Mouse (Mus musculus) heart, adult 2 months (tissue): ENCODE measurements around the gene Pik3ip1.

Experiments
- CTCF ChIP-seq: fragments of 200-600 bp; IDR thresholded peaks from 2 replicates; pipeline ENCODE4 v1.8.1; 2022; ENCODE audit warnings: antibody characterized with exemption, mild to moderate bottlenecking, moderate library complexity
- EP300 ChIP-seq: fragments of 200-500 bp; IDR thresholded peaks from 2 replicates; pipeline ENCODE4 v1.6.1; 2011; ENCODE audit warnings: low read depth, low read length, control low read depth; ENCODE audit not compliant: insufficient read depth
- POLR2A ChIP-seq: fragments of 200-500 bp; IDR thresholded peaks from 2 replicates; pipeline ENCODE4 v1.6.1; 2011; ENCODE audit warnings: mild to moderate bottlenecking, low read depth, low read length, control low read depth; ENCODE audit not compliant: insufficient read depth

DNA sequence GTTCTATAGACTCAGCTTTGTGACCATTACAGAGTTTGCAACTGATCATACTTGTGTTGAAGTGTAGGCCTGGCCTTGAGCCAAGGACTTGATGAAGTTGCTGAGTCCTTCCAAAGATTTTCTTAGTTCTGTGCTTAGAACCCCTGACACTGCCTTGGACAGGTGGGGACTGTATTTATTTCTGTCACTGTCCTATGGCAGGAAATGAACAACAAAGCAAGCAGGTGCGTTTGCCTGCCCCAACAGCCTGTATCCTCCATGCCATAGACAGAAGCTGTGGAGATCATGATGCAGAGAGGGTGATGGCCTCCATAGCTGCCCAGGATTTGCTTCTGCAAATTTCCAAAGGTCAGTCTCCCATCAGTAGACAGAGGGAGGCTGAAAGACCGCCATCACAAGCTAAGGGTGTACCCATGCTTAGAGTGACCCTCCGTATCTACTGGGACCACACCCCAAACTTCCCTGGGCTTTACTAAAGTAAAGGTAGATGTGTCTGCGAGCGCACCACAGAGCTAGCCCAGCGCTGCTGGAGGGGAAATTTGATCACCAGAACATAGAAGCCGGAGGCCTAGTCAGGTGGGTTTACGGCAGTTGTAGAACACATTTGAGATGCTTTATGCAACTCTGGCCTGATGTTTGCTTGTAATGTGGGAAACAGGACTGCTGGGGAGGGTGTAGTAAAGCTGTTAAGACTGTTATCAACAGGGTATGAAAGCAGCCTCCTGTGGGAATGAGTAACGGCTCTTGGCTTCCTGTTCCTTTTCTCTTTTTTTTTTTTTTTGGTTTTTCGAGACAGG lies 19.2 kb upstream of the Pik3ip1 start:
- TF ChIP-seq CTCF: no peak
- TF ChIP-seq EP300: no peak
- TF ChIP-seq POLR2A: no peak
